Mouse (Mus musculus): ENCODE measurements around the gene Gtf3c1.

Gene Gtf3c1

GRCm38 (mm10) chr7:125613579-125613978 lies 94.0 kb downstream of the Gtf3c1 start:
- DNase-seq = no peak

- DNase-seq = no peak
Measured at GRCm38 (mm10) chr7:125608183-125608688, 99.3 kb downstream of the Gtf3c1 start.

- DNase-seq = no peak
Measured at GRCm38 (mm10) chr7:125607384-125608182, 100.0 kb downstream of the Gtf3c1 start.

GRCm38 (mm10) chr7:125606265-125607164 lies 101.1 kb downstream of the Gtf3c1 start:
- DNase-seq = no peak

DNA sequence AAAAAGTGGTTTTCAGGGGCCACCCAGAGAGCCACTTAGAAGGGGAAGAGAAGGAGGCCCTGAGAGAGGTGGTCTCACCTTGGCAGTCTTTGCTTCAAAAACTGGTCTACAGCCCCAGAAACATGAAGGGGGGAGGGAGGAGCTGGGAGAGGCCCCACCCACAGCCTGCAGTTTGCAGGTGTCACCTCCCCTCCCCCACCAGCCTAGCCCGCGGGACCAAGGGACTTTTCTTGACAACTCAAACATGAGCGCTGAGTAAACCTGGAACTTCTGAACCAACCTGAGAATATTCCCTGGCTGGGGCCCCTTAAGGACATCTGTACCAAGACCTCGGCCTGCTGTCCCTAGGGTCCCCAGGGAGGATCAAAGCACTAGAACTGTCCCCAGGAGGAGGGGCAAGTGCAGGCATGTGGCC lies 101.8 kb downstream of the Gtf3c1 start:
- no peak for DNase-seq

GRCm38 (mm10) chr7:125604362-125605319 lies 102.9 kb downstream of the Gtf3c1 start:
- no peak for DNase-seq

DNA sequence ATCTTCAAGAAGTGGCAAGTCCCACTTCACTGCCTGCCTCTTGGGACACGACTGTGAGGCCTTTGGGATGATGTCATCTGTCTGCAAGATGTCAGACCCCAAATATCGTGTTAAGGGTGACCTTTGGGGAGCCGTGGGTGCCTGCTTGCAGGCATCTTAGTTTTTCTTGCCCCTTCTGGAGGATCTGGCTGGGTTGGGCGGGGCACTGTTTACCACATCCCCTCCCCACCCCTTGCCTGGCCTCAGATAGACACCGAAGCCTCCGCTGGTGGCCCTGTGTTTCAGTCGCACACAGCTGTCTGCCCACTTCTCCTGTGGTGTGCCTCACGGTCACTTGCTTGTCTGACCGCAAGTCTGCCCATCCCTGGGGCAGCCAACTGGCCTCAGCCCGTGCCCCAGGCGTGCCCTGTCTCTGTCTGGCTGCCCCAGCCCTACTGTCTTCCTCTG lies 104.4 kb downstream of the Gtf3c1 start, which contains the start of gene Il21r:
Il21r (plus strand) TSS at position 245 of the 447 bp plus-strand sequence.
- no peak for DNase-seq

DNA sequence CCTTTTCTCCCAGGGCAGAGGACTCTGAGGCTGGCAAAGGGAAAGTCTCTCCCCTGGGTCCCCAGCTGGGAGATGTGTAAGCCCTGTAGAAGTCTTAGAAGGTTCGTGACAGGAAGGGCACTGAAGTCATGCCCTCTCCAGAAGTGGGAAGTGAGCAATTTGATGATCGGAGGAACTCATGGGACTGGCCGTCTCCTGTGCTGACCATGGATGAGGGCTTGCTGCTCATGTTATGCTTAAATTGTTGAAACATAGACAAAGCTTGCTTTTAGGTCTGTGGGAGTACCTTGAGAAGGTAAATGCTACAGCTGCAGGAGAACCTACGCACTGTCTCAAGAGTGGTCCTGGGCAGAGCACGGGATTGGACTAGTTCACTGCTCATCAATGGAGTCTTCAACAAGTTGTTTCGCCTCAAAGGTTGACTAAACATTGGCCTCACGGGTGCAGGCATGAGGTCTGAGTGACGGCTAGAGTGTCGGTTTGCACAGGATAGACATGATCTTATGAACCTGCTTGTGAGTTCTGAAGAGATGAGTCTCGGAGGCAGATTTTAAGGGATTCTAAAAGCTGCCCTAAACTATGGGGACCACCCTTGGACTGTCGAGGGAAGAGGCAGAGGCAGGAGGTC lies 105.6 kb downstream of the Gtf3c1 start:
- DNase-seq = no peak

- DNase-seq = no peak
Measured at GRCm38 (mm10) chr7:125601280-125601670, 106.3 kb downstream of the Gtf3c1 start.

DNA sequence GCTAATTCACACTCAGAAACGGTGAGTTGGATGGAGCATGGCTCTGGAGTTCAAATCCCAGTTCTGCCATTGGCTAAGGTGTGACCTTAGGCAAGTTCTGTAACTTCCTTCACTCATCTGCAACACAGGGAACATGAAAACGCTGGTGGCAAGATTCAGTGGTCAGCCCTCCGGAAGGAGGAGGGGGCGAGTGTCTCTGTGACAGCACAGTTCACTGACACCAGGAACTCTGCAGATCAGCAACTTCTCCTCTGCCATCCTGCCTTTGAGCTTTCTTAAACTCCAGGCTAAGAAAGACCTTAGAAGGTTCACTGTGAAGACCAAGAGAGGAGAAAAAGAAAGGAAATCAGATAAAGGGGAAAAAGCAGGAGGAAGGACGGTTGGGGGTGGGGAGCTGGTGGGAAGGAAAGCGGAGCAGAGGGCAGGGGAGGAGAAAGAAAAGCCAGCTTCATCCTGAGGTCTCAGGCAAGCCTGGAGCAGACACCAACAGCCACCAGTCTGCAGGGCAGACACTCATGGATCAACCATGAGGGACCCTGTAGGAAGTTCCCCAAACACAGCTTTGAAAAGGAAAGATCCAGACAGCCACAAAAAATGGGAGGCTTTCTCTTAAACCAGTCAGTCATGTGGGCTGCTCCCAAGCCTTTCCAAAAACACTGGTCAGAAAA lies 106.8 kb downstream of the Gtf3c1 start:
- DNase-seq = no peak

DNA sequence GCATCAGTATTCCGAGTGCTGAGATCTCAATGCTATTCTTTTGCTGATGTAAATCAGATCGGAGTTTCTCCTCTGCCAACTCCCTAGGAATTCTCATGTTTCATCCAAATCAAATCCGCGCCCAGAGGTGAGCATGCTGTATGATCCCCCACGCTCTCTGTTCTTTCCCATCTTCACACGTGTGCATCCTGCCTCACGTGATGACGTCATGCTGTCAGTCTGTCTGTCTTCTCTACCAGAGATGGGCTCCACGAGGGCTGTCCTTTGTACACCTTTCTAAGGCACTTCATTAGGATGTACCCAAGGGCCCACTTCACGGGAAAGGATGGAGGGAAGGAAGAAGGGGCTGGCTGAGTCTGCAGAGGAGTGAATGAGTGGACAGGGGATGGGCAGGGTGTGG lies 107.4 kb downstream of the Gtf3c1 start:
- no peak for DNase-seq

GRCm38 (mm10) chr7:125599373-125599973 lies 108.1 kb downstream of the Gtf3c1 start:
- DNase-seq = no peak

DNA sequence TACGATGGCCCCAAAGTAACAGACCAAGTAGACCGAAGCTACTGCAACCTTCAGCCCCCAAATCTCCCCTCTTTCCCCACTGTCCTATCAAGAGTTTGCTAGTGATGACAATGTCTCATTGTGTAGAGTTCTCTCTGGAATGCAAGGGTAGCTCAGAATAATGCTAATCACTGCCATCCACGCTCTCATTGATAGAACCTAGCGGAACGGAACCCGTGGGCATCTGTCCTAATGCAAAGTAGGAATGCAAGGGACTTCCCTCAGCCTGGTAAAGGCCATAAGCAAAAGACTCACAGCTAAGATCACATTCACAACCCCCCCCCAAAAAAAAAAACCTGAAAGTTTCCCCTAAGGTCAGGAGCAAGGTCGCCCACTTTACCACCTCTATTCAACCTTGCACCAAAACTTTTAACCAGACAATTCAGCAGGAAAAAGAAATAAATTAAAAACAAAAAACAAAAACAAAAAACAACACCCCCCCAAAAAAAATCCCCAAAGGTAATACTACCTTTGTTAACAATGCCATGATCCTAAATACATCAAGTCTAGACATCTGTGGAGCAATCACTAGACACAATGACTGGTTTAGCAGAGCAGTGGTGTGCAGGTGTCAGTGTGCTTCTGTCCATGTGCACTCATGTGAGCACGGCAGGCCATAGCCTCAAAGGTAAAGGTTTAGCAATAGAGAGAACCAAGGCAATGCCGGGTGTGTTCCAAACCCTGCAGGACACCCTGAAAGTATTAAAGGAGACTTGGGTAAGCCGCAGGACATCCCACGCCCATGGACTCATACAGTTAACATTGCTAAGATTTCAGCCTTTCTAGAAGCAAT lies 109.8 kb downstream of the Gtf3c1 start:
- DNase-seq = no peak

DNA sequence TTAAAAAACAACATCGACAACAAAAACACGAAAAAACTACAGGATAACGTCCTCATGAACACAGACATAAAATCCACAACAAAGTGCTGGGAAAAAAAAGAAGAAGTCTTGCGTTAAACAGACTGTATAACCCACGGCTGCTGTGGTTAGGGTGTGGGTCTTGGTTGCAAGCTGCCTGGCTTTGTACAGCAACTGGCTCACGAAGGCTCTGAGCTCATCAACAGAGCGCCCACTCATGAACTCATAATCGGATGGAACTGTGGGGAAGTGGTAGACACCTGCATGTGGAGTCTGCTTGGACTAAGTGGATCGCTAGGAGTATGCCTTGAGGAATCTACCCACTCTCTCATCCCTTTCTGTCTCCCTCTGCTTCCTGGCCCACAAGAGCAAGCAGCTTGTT lies 110.5 kb downstream of the Gtf3c1 start:
- no peak for DNase-seq

- no peak for DNase-seq
Measured at GRCm38 (mm10) chr7:125596406-125596805, 111.2 kb downstream of the Gtf3c1 start.

- no peak for DNase-seq
Measured at GRCm38 (mm10) chr7:125593831-125594230, 113.7 kb downstream of the Gtf3c1 start.
